Mouse (Mus musculus) C3H10T1/2 (cell line): ENCODE results near the gene C1qtnf12. TPM values are rescaled to one million over a fixed set of nuclear protein-coding genes. Genes with fewer than 3 reads are reported as not detected.

Experiments used
- polyA plus RNA-seq, 2 experiments: library from polyadenylated mRNA; unstranded; fragments of >200 nt; fragmentation: generic; extraction: Trizol; gene quantifications; one replicate each; pipeline ENCODE4 v1.2.1; 2012; ENCODE audit warnings: missing spikeins in 2 of 2

The C1qtnf12 gene
- polyA plus RNA-seq = 1 to 10 TPM; 2.1 to 3.6 TPM

DNA sequence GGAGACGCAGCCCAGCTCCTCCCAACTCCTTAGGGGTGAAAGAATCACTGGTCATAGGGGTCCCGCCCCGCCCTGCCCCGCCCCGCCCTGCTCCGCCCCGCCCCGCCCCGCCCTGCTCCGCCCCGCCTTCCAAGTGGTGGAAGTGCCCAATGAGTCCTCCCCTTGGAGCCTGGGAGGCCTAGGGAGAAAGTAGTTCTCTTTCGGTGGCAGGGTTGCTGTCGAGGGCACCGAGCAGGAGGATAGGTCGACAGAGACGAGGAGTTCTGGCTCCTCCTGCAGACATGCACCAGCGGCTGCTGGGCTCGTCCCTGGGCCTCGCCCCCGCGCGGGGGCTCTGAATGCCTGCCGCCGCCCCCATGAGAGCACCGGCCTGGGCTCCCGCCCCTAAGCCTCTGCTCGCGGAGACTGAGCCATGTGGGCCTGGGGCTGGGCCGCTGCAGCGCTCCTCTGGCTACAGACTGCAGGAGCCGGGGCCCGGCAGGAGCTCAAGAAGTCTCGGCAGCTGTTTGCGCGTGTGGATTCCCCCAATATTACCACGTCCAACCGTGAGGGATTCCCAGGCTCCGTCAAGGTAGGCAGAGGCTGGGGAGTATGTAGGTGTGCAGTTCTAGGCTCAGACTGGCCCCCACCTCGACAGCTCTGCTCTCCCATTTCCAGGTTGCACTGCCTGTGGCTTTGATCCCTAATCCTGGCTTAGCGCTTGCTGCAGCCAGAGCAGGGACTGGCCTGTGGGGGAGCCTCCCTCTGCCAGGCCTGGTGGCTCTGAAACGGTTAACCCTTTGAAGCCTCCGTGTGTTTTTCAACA, at the start of gene C1qtnf12:
TSS of gene C1qtnf12 (plus strand) at position 152 of the 805 bp plus-strand sequence.

DNA sequence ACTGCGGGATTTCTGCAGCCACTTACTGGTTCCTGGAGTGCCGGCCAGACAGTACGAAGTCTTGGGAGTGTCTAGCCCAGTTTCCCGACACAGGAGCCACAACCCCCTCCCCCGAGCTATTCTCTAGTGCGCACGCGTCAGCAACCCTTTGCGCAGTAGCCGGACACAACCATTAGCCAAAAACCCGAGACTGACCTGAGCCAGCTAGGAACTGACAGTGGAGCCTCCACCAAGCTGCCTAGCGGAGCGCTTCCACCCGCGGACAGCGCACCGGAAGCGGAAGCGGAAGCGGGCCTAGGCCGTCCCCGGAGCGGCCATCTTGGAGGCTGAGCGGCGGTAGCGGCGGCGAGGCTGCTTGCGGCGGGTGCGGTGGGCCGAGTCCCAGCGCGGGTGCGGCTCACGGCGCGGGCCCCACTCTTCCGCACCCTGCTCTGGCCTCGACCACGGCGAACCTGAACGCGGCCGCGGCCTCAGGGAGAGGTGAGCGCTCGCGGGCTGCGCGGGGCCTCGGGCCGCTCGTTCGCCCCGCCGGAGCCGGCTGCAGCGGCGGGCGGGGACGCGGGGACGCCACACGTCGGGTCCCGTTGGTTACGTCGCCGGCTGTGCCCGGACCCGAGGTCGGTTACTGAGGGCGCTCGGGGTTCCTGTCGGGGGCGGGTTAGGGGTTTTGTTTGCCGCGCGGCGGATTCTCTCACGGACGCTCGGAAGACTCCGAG, 18.4 kb upstream of the C1qtnf12 start, which contains the start of gene Ube2j2:
TSS of gene Ube2j2 (plus strand) at position 298 of the 716 bp plus-strand sequence.

DNA sequence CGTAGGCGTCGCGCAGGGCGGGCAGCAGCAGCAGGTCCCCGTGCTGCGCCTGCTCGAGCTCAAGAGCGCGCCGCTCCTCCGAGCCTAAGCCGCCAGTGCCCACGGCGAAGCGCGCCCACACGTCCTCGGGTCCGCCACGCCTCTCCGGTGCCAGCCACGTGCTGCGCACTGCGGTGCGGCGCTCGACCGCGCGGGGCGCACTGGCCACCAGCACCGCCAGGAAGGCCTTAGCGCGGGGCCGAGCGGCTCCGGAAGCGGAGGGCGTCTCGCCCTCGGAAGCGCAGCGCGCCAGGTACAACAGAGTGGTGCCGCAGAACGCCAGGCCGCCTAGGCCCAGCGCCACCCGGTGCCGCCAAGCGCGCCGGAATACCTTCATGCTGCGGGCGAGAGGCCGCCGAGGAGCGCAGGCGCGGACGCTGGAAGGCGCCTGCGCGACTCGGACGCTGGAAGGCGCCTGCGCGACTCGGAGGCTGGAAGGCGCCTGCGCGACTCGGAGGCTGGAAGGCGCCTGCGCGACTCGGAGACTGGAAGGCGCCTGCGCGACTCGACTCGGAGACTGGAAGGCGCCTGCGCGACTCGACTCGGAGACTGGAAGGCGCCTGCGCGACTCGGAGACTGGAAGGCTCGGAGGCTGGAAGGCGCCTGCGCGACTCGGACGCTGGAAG, 30.3 kb downstream of the C1qtnf12 start, which contains the start of the genes B3galt6 and Sdf4:
TSS of gene B3galt6 (minus strand) at position 409 of the 665 bp plus-strand sequence.
TSS of gene Sdf4 (plus strand) at position 632 of the 665 bp plus-strand sequence.

DNA sequence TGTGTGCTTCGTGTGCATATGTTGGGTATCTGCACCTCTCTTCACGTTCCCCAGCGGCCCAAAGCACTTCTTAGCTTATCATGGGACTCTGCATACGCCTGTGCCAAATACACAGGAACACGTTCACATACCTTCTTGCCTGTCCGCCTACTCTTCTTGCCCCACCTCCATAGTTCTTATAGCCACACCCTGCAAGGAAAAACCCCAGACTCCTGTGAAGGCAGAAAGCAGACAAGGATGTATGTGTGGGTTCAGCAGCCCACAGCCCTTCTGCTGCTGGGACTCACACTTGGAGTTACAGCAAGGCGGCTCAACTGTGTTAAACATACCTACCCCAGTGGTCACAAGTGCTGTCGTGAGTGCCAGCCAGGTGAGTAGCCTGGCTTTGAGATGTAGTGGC, 51.5 kb downstream of the C1qtnf12 start, which contains the start of gene Tnfrsf4:
TSS of gene Tnfrsf4 (plus strand) at position 207 of the 400 bp plus-strand sequence.

Other genes with a start within 250 kb of the C1qtnf12 start
- gene Tmem240, start 227.5 kb upstream of the C1qtnf12 start, polyA plus RNA-seq = 1 to 10 TPM in 1 of 2 experiments, under 1 TPM in 1; 0.80 to 4.2 TPM
- gene Atad3a, start 201.2 kb upstream of the C1qtnf12 start, polyA plus RNA-seq = 10 to 100 TPM; 24.7 to 55.2 TPM
- gene Vwa1, start 187.6 kb upstream of the C1qtnf12 start, polyA plus RNA-seq = under 1 TPM; 0.07 to 0.22 TPM
- gene Tmem88b, start 176.4 kb upstream of the C1qtnf12 start, polyA plus RNA-seq = under 1 TPM; 0.02 to 0.22 TPM
- under 1 TPM in 1 of 2 experiments, not detected in 1; 0.11 TPM for gene Ankrd65, start 171.9 kb upstream of the C1qtnf12 start, polyA plus RNA-seq
- 100 to 1,000 TPM in 1 of 2 experiments, 10 to 100 TPM in 1; 99.5 to 291 TPM for gene Mrpl20, start 159.4 kb upstream of the C1qtnf12 start, polyA plus RNA-seq
- 10 to 100 TPM in 1 of 2 experiments, 1 to 10 TPM in 1; 2.5 to 27.9 TPM for gene Ccnl2, start 149.8 kb upstream of the C1qtnf12 start, polyA plus RNA-seq
- 100 to 1,000 TPM; 146 to 151 TPM for gene Aurkaip1, start 131.0 kb upstream of the C1qtnf12 start, polyA plus RNA-seq
- 100 to 1,000 TPM in 1 of 2 experiments, 10 to 100 TPM in 1; 26.1 to 264 TPM for gene Mxra8, start 122.6 kb upstream of the C1qtnf12 start, polyA plus RNA-seq
- gene Dvl1, start 114.9 kb upstream of the C1qtnf12 start, polyA plus RNA-seq = 10 to 100 TPM; 14.7 to 39.5 TPM
- gene Tas1r3, start 99.0 kb upstream of the C1qtnf12 start, polyA plus RNA-seq = under 1 TPM; 0.04 to 0.32 TPM
- gene Cptp, start 92.9 kb upstream of the C1qtnf12 start, polyA plus RNA-seq = 10 to 100 TPM; 10.4 to 13.3 TPM
- 10 to 100 TPM; 35.5 to 51.4 TPM for gene Ints11, start 92.8 kb upstream of the C1qtnf12 start, polyA plus RNA-seq
- gene Pusl1, start 70.5 kb upstream of the C1qtnf12 start, polyA plus RNA-seq = 10 to 100 TPM in 1 of 2 experiments, 1 to 10 TPM in 1; 9.1 to 14.4 TPM
- 10 to 100 TPM; 13.3 to 20.0 TPM for gene Acap3, start 70.5 kb upstream of the C1qtnf12 start, polyA plus RNA-seq
- 10 to 100 TPM; 35.8 to 37.0 TPM for gene Ube2j2, start 18.5 kb upstream of the C1qtnf12 start, polyA plus RNA-seq
- 1 to 10 TPM; 1.9 to 4.3 TPM for gene B3galt6, start 30.3 kb downstream of the C1qtnf12 start, polyA plus RNA-seq
- 100 to 1,000 TPM; 121 to 177 TPM for gene Sdf4, start 30.6 kb downstream of the C1qtnf12 start, polyA plus RNA-seq
- 1 to 10 TPM in 1 of 2 experiments, under 1 TPM in 1; 0.16 to 1.3 TPM for gene Tnfrsf4, start 51.5 kb downstream of the C1qtnf12 start, polyA plus RNA-seq
- 1 to 10 TPM in 1 of 2 experiments, under 1 TPM in 1; 0.08 to 1.6 TPM for gene Tnfrsf18, start 63.8 kb downstream of the C1qtnf12 start, polyA plus RNA-seq
- gene Ttll10, start 97.1 kb downstream of the C1qtnf12 start, polyA plus RNA-seq = under 1 TPM in 1 of 2 experiments, not detected in 1; 0.08 TPM
- gene 9430015G10Rik, start 147.7 kb downstream of the C1qtnf12 start, polyA plus RNA-seq = 10 to 100 TPM in 1 of 2 experiments, 1 to 10 TPM in 1; 5.3 to 22.4 TPM
- under 1 TPM; 0.07 to 0.42 TPM for gene Rnf223, start 168.2 kb downstream of the C1qtnf12 start, polyA plus RNA-seq
- 10 to 100 TPM in 1 of 2 experiments, 1 to 10 TPM in 1; 2.6 to 26.9 TPM for gene Agrn, start 235.2 kb downstream of the C1qtnf12 start, polyA plus RNA-seq
- 10 to 100 TPM in 1 of 2 experiments, 1 to 10 TPM in 1; 1.3 to 22.7 TPM for gene Isg15, start 238.5 kb downstream of the C1qtnf12 start, polyA plus RNA-seq
- under 1 TPM in 1 of 2 experiments, not detected in 1; 0.05 TPM for gene AW011738, start 241.0 kb downstream of the C1qtnf12 start, polyA plus RNA-seq